Mouse (Mus musculus): ENCODE results near the gene Rbfox3. TPM values are rescaled to one million over a fixed set of nuclear protein-coding genes. Genes with fewer than 3 reads are reported as not detected.

The Rbfox3 gene
- polyA plus RNA-seq, 1 experiment, result not detected

- Histone ChIP-seq H3K27ac (ENCODE audit: insufficient read depth, low read depth, low read length) (no peak overlapping the region), H3K4me1 (ENCODE audit: control insufficient read depth, insufficient read depth, low read length) (no peaks in the 10 kb centered on the region), H3K4me3 (ENCODE audit: insufficient read depth, low read length) (no peak overlapping the region)
- TF ChIP-seq POLR2A (IDR thresholded peaks at IDR 0.05; ENCODE audit: borderline replicate concordance, low read depth, low read length), result no peak
- TF ChIP-seq CTCF (IDR thresholded peaks at IDR 0.05; ENCODE audit: low read depth, low read length), result no peak
Observed at GRCm38 (mm10) chr11:118773076-118773583, 138.3 kb downstream of the Rbfox3 start.

DNA sequence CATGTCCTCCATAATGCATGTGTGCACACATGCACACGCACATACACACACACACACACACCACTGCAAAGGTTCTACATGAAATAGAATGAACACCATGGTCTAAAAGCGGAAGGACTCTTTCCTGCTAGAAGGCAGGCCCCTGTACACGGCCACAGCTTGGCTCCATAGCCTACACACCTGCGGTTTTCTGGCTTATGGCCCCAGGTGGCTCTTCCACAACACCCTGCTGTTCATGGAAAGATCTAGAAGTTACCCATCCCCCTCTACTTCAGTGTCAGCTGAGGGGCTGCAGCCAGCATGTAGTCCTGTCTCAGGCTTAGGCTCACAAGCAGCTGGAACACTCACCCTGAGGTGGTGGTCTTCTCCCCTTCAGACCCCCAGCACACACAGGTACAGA lies 140.0 kb downstream of the Rbfox3 start:
- H3K4me3 ChIP-seq (ENCODE audit: insufficient read depth, low read length), result no peak overlapping the region
- no peak for TF ChIP-seq CTCF (IDR thresholded peaks at IDR 0.05; ENCODE audit: low read depth, low read length)
- no peak for TF ChIP-seq POLR2A (IDR thresholded peaks at IDR 0.05; ENCODE audit: borderline replicate concordance, low read depth, low read length)
- no peak overlapping the region for H3K27ac ChIP-seq (ENCODE audit: insufficient read depth, low read depth, low read length)
- no peaks in the 10 kb centered on the region for H3K4me1 ChIP-seq (ENCODE audit: control insufficient read depth, insufficient read depth, low read length)

DNA sequence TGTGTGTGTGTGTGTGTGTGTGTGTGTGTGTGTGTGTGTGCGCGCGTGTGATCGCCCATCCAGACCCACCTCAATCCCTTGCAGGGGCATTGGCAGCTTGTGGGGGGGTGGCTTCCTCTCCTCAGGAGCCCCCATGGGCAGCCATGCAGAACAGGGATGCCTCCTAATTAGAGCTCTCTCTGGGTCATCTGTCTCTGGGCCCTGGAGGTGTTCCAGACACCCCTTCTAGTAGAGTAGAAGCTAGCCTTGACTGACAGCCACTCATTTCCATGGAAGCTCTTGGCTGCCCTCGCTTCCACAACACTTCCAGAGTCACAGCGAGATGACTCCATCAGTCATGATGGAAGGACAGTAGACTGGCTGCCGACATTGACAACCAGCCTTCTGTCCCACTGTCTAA lies 140.6 kb downstream of the Rbfox3 start:
- Histone ChIP-seq H3K4me3 (ENCODE audit: insufficient read depth, low read length) (no peak overlapping the region), H3K27ac (ENCODE audit: insufficient read depth, low read depth, low read length) (no peak overlapping the region), H3K4me1 (ENCODE audit: control insufficient read depth, insufficient read depth, low read length) (no peaks in the 10 kb centered on the region)
- TF ChIP-seq CTCF (IDR thresholded peaks at IDR 0.05; ENCODE audit: low read depth, low read length) (no peak), POLR2A (IDR thresholded peaks at IDR 0.05; ENCODE audit: borderline replicate concordance, low read depth, low read length) (no peak)

DNA sequence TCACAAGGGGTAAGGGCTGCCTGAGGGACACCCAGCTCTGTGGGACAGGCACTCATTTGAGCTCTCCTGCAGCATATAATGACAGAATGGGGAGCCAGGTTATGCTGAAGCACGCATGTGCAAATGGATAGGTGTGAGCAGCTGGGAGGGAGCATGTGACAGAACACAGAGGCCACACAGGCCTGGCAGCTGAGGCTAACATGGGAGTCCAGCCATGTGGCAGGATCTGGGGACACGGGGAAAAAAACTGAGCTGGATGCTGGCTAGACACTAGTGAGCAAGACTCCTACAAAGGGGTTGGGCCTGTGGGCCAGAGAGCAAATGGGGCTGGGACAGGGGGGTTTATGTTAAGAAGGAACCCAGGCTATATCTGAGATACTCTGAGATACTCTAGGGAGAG lies 141.9 kb downstream of the Rbfox3 start:
- Histone ChIP-seq H3K4me3 (ENCODE audit: insufficient read depth, low read length) (no peak overlapping the region), H3K27ac (ENCODE audit: insufficient read depth, low read depth, low read length) (no peak overlapping the region), H3K4me1 (ENCODE audit: control insufficient read depth, insufficient read depth, low read length) (no peaks in the 10 kb centered on the region)
- TF ChIP-seq CTCF (IDR thresholded peaks at IDR 0.05; ENCODE audit: low read depth, low read length), result no peak
- no peak for TF ChIP-seq POLR2A (IDR thresholded peaks at IDR 0.05; ENCODE audit: borderline replicate concordance, low read depth, low read length)

GRCm38 (mm10) chr11:118768441-118768840 lies 143.0 kb downstream of the Rbfox3 start:
- H3K4me1 ChIP-seq (ENCODE audit: control insufficient read depth, insufficient read depth, low read length), result no peaks in the 10 kb centered on the region
- H3K4me3 ChIP-seq (ENCODE audit: insufficient read depth, low read length), result no peak overlapping the region
- TF ChIP-seq CTCF (IDR thresholded peaks at IDR 0.05; ENCODE audit: low read depth, low read length) (no peak), POLR2A (IDR thresholded peaks at IDR 0.05; ENCODE audit: borderline replicate concordance, low read depth, low read length) (no peak)
- H3K27ac ChIP-seq (ENCODE audit: insufficient read depth, low read depth, low read length), result no peak overlapping the region

DNA sequence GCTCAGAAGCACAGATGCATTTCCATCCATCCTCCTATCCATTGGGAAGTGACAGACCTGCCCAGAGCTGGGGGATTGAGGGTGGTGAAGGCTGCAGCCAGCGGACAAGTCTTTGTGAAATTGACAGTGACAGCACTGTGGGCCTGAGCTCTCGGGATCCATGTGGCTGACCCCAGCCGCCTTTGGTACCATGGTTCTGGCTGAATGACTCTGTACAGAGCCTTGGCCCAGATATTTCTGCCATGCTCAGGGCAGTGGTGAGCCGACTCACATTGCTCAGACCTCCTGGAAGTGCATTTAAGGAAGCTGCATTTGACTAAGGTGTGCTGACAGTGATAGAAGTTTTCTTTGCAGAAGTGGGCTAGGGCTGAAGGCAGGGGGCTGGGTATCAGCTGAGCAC lies 144.0 kb downstream of the Rbfox3 start:
- TF ChIP-seq CTCF (IDR thresholded peaks at IDR 0.05; ENCODE audit: low read depth, low read length), result no peak
- TF ChIP-seq POLR2A (IDR thresholded peaks at IDR 0.05; ENCODE audit: borderline replicate concordance, low read depth, low read length), result no peak
- Histone ChIP-seq H3K27ac (ENCODE audit: insufficient read depth, low read depth, low read length) (no peak overlapping the region), H3K4me3 (ENCODE audit: insufficient read depth, low read length) (no peak overlapping the region), H3K4me1 (ENCODE audit: control insufficient read depth, insufficient read depth, low read length) (no peaks in the 10 kb centered on the region)

DNA sequence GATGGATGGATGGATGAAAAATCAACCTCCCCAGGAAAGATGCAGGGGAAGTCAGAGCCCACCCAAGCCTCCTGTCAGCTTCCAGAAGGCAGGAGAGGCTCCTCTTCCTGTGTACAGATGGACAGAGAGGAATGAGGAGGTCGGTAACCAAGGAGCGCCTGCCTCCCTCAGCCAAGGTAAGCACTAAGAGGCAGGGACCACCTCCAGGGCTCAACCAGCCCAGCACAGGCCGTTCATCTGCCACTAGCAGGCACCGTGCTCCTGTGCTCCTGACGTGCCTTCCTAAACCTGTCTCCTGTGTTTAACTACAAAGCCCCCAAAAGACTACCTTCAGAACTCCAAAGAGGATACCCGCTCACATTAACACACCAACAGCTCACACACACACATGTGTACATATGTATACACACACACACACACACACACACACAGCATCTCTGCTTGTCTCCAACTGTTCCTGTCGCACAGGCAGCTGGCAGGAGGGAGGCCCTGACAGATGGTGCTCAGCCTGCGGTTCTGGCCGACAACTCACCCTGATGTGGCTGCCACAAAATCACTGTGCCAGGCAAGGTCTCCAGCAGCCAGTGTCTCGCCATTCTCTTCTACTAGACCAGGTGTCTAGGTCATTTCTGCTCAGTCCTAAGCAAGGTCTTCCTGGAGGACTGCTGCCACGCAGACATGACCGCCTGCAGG lies 151.0 kb downstream of the Rbfox3 start:
- TF ChIP-seq POLR2A (IDR thresholded peaks at IDR 0.05; ENCODE audit: borderline replicate concordance, low read depth, low read length) (no peak), CTCF (IDR thresholded peaks at IDR 0.05; ENCODE audit: low read depth, low read length) (no peak)
- no peak overlapping the region for H3K4me3 ChIP-seq (ENCODE audit: insufficient read depth, low read length)
- no peak overlapping the region for H3K27ac ChIP-seq (ENCODE audit: insufficient read depth, low read depth, low read length)

GRCm38 (mm10) chr11:118759228-118759627 lies 152.2 kb downstream of the Rbfox3 start:
- H3K4me1 ChIP-seq (ENCODE audit: control insufficient read depth, insufficient read depth, low read length), result no peaks in the 10 kb centered on the region
- H3K4me3 ChIP-seq (ENCODE audit: insufficient read depth, low read length), result no peak overlapping the region
- no peak overlapping the region for H3K27ac ChIP-seq (ENCODE audit: insufficient read depth, low read depth, low read length)
- TF ChIP-seq CTCF (IDR thresholded peaks at IDR 0.05; ENCODE audit: low read depth, low read length) (no peak), POLR2A (IDR thresholded peaks at IDR 0.05; ENCODE audit: borderline replicate concordance, low read depth, low read length) (no peak)

More for the DNA sequence above, 151.0 kb downstream of the Rbfox3 start:
- H3K4me1 ChIP-seq (ENCODE audit: control insufficient read depth, insufficient read depth, low read length), result no peaks in the 10 kb centered on the region

GRCm38 (mm10) chr11:118758277-118758990 lies 153.0 kb downstream of the Rbfox3 start:
- H3K4me1 ChIP-seq (ENCODE audit: control insufficient read depth, insufficient read depth, low read length), result no peaks in the 10 kb centered on the region
- TF ChIP-seq POLR2A (IDR thresholded peaks at IDR 0.05; ENCODE audit: borderline replicate concordance, low read depth, low read length) (no peak), CTCF (IDR thresholded peaks at IDR 0.05; ENCODE audit: low read depth, low read length) (no peak)

DNA sequence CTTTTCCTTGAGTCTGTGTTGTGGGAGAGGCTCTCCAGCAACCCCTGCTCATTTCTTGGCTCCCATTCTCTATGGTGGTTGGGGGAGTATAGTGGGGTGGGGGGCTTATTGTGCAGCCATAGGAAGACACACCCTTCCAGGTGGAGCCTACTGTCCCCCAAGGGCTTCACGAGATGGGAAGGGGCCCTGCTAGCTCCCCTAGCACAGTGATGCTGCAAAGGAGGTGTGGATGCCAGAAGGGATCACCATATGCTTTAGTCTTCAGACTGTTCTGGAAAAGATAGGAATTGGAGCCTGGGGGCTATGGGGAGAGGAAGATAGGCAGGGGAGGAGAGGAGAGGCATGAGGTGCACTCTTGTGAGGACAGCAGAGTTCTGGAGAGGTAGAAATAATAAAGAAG lies 153.9 kb downstream of the Rbfox3 start:
- Histone ChIP-seq H3K27ac (ENCODE audit: insufficient read depth, low read depth, low read length) (no peak overlapping the region), H3K4me1 (ENCODE audit: control insufficient read depth, insufficient read depth, low read length) (no peaks in the 10 kb centered on the region), H3K4me3 (ENCODE audit: insufficient read depth, low read length) (no peak overlapping the region)
- TF ChIP-seq CTCF (IDR thresholded peaks at IDR 0.05; ENCODE audit: low read depth, low read length), result no peak
- TF ChIP-seq POLR2A (IDR thresholded peaks at IDR 0.05; ENCODE audit: borderline replicate concordance, low read depth, low read length), result no peak

More at GRCm38 (mm10) chr11:118758277-118758990, 153.0 kb downstream of the Rbfox3 start:
- Histone ChIP-seq H3K4me3 (ENCODE audit: insufficient read depth, low read length) (no peak overlapping the region), H3K27ac (ENCODE audit: insufficient read depth, low read depth, low read length) (no peak overlapping the region)

Data from bone marrow macrophage, adult 2 months (primary cell).